ENCODE assay signal across 14 mouse cellular contexts in genomic region chr11:118014391-118014995, GRCm38 (mm10). TPM values are rescaled to one million over a fixed set of nuclear protein-coding genes. Genes with fewer than 3 reads are reported as not detected.
DNase-seq lines count a peak whose midpoint lies in the region; ATAC-seq and TF ChIP-seq lines count a peak whose summit lies in the region.
"Had no signal": no experiment of that assay in that cellular context is flagged by ENCODE, and none has a peak within 500 bp of the region (broad histone marks: within the 10 kb centered on the region; RNA-seq: fewer than 3 reads in every experiment).

No protein-coding gene starts in this region.

- no peak for DNase-seq in heart, postnatal 0 days (ENCODE audit: low spot score)
- no peak for DNase-seq in heart, postnatal 14 days
- DNase-seq in naive thymus-derived CD4-positive, alpha-beta T cell, adult 2 months (ENCODE audit: low read depth), result peak; percentile 78
- peak; percentile 78 for DNase-seq in thymus, postnatal 14 days
- DNase-seq in ovary, adult 18-20 months (ENCODE audit: low spot score), result no peak
- DNase-seq in gastrocnemius, postnatal 25 days, result no peak
- DNase-seq in stomach, postnatal 0 days (ENCODE audit: low spot score), result no peak
- DNase-seq: cerebellum, adult 11-12 months; heart, adult 11 months; retina, postnatal 1 day had no signal

- H3K9ac ChIP-seq in heart, postnatal 0 days (replicated peaks; ENCODE audit: low read depth, low read length), result no peak overlapping the region; the same call in 1 of the 2 replicates
- no peak overlapping the region; the same call in 1 of the 2 replicates for H3K9ac ChIP-seq in stomach, postnatal 0 days (ENCODE audit: low read length)
- H3K9ac ChIP-seq: hindbrain, embryonic 13.5 days; liver, embryonic 14.5 days had no signal

- H3K4me3 ChIP-seq in heart, postnatal 0 days (ENCODE audit: low read depth, low read length), result no peak overlapping the region
- H3K4me3 ChIP-seq in E14TG2a.4 (replicated peaks; ENCODE audit: low read length), result peak overlapping the region; percentile 43
- H3K4me3 ChIP-seq in stomach, postnatal 0 days (ENCODE audit: low read depth, low read length), result no peak overlapping the region
- H3K4me3 ChIP-seq: hindbrain, embryonic 13.5 days; myocyte had no signal

- peak overlapping the region; percentile 16; the same call in 1 of the 2 replicates for H3K4me2 ChIP-seq in heart, postnatal 0 days (ENCODE audit: low read depth, low read length)
- H3K4me2 ChIP-seq in stomach, postnatal 0 days (replicated peaks; ENCODE audit: low read depth), result no peak overlapping the region
- H3K4me2 ChIP-seq: hindbrain, embryonic 13.5 days had no signal

- peak overlapping the region; percentile 43; the same call in 1 of the 2 replicates for H3K27ac ChIP-seq in heart, postnatal 0 days (ENCODE audit: low read depth)
- no peak overlapping the region for H3K27ac ChIP-seq in stomach, postnatal 0 days (replicated peaks)
- H3K27ac ChIP-seq: hindbrain, embryonic 13.5 days; liver, embryonic 14.5 days had no signal

- intact Hi-C loops in heart, postnatal 14 days (cut with DNase I), result no loop called here

- H3K9me3 ChIP-seq in heart, postnatal 0 days (replicated peaks; ENCODE audit: control insufficient read depth, low read length), result no peaks in the 10 kb centered on the region
- H3K9me3 ChIP-seq in E14TG2a.4 (ENCODE audit: low read length), result no peaks in the 10 kb centered on the region
- no peaks in the 10 kb centered on the region for H3K9me3 ChIP-seq in stomach, postnatal 0 days (ENCODE audit: control insufficient read depth, low read length)
- H3K9me3 ChIP-seq: hindbrain, embryonic 13.5 days had no signal

- no peak for TF ChIP-seq EP300 in heart, postnatal 0 days (IDR thresholded peaks at IDR 0.05; ENCODE audit: low read depth)
- no peak for TF ChIP-seq EP300 in stomach, postnatal 0 days (optimal IDR thresholded peaks at IDR 0.05)

- WGBS in heart, postnatal 0 days, result 78% methylated on average over 12 of the region's 12 CpGs
- 79% methylated on average over 12 of the region's 12 CpGs for WGBS in stomach, postnatal 0 days

- no peak for ATAC-seq in heart, postnatal 0 days (ENCODE audit: insufficient read depth, low read depth)
- no peak for ATAC-seq in stomach, postnatal 0 days (ENCODE audit: low FRiP score, low TSS enrichment)

- no peak for TF ChIP-seq CTCF in heart, postnatal 0 days (IDR thresholded peaks at IDR 0.05; ENCODE audit: low read depth)
- TF ChIP-seq CTCF in E14TG2a.4 (conservative IDR thresholded peaks at IDR 0.05; ENCODE audit: low read length), result no peak
- no peak for TF ChIP-seq CTCF in stomach, postnatal 0 days (IDR thresholded peaks at IDR 0.05; ENCODE audit: low read depth)

- peaks cover 30% of the 10 kb centered on the region for H3K36me3 ChIP-seq in heart, postnatal 0 days (replicated peaks; ENCODE audit: control insufficient read depth, insufficient read depth, low read length)
- peaks cover 96% of the 10 kb centered on the region for H3K36me3 ChIP-seq in E14TG2a.4 (ENCODE audit: insufficient read depth, low read length)
- no peaks in the 10 kb centered on the region; the same call in 1 of the 2 replicates for H3K36me3 ChIP-seq in stomach, postnatal 0 days (ENCODE audit: control insufficient read depth, insufficient read depth, low read length)

- no peaks in the 10 kb centered on the region for H3K27me3 ChIP-seq in heart, postnatal 0 days (ENCODE audit: control insufficient read depth, insufficient read depth, low read length)
- no peaks in the 10 kb centered on the region for H3K27me3 ChIP-seq in E14TG2a.4 (ENCODE audit: insufficient read depth, low read length)
- no peaks in the 10 kb centered on the region for H3K27me3 ChIP-seq in stomach, postnatal 0 days (ENCODE audit: control insufficient read depth, insufficient read depth, low read length)
- H3K27me3 ChIP-seq: hindbrain, embryonic 13.5 days had no signal

- peaks cover 1% of the 10 kb centered on the region; the same call in 1 of the 2 replicates for H3K4me1 ChIP-seq in heart, postnatal 0 days (ENCODE audit: control insufficient read depth, insufficient read depth)
- peaks cover 97% of the 10 kb centered on the region for H3K4me1 ChIP-seq in E14TG2a.4 (replicated peaks; ENCODE audit: low read depth, low read length)
- peaks cover 3% of the 10 kb centered on the region for H3K4me1 ChIP-seq in stomach, postnatal 0 days (replicated peaks; ENCODE audit: control insufficient read depth, insufficient read depth)

RNA-seq across cellular contexts. Expression of gene Pgs1, which starts 28.4 kb away (rescaled TPM):
- total RNA-seq in heart, postnatal 0 days (2014; rRNA removed; ENCODE audit: low replicate concordance), result 27.2 and 33.0 TPM in 2 replicates
- polyA plus RNA-seq in heart, postnatal 0 days (2015; fragmentation: Nextera tagmentation; extraction: Ambion mirVana), result 20.3 and 21.8 TPM in 2 replicates
- total RNA-seq in heart, postnatal 14 days (2021), result 10 to 100 TPM; 20.5 to 22.3 TPM
- total RNA-seq in gastrocnemius, postnatal 25 days (2021), result 10 to 100 TPM; 18.4 to 18.6 TPM
- polyA plus RNA-seq in stomach, postnatal 0 days (2015; fragmentation: Nextera tagmentation; extraction: Ambion mirVana), result 28.7 and 29.4 TPM in 2 replicates

RNA-seq across cellular contexts. Expression of gene Socs3, which starts 44.6 kb away (rescaled TPM):
- total RNA-seq in heart, postnatal 0 days (2014; rRNA removed; ENCODE audit: low replicate concordance), result 5.7 and 13.1 TPM in 2 replicates
- 4.0 and 5.1 TPM in 2 replicates for polyA plus RNA-seq in heart, postnatal 0 days (2015; fragmentation: Nextera tagmentation; extraction: Ambion mirVana)
- 1 to 10 TPM; 4.1 to 5.1 TPM for total RNA-seq in heart, postnatal 14 days (2021)
- 1 to 10 TPM; 4.4 to 6.1 TPM for total RNA-seq in gastrocnemius, postnatal 25 days (2021)
- 13.5 and 15.7 TPM in 2 replicates for polyA plus RNA-seq in stomach, postnatal 0 days (2015; fragmentation: Nextera tagmentation; extraction: Ambion mirVana)

Comparison
In these comparisons a context has a peak if more than half of its experiments do, and no peak if none do; other contexts are left out.
1. DNase-seq: peak in naive thymus-derived CD4-positive, alpha-beta T cell, adult 2 months (single experiment) and thymus, postnatal 14 days (single experiment); none in heart, postnatal 0 days (single experiment), heart, postnatal 14 days (0 of 2), ovary, adult 18-20 months (single experiment), gastrocnemius, postnatal 25 days (single experiment) and stomach, postnatal 0 days (single experiment).